In genomic region chr1:194746332-194747249, GRCm38 (mm10) we compare ENCODE assay signal across 9 mouse cellular contexts.
DNase-seq lines count a peak whose midpoint lies in the region; ATAC-seq and TF ChIP-seq lines count a peak whose summit lies in the region.
"Had no signal": no experiment of that assay in that cellular context is flagged by ENCODE, and none has a peak within 500 bp of the region (broad histone marks: within the 10 kb centered on the region; RNA-seq: fewer than 3 reads in every experiment).

No protein-coding gene starts in this region.

- DNase-seq in liver: peak; percentile 71
- no peak for DNase-seq in liver, embryonic 11.5 days (ENCODE audit: low spot score)
- peak; percentile 51 for DNase-seq in embryo, embryonic 10 days (ENCODE audit: low spot score)
- DNase-seq in heart, adult 8-10 months (ENCODE audit: low spot score): peak; percentile 83
- peak; percentile 49 for DNase-seq in kidney, adult 9 months
- peak; percentile 90 for DNase-seq in midbrain, postnatal 0 days (ENCODE audit: low spot score)

- H3K4me2 ChIP-seq in liver, embryonic 11.5 days: no peak overlapping the region
- H3K4me2 ChIP-seq in limb, embryonic 15.5 days: no peak overlapping the region
- H3K4me2 ChIP-seq in midbrain, postnatal 0 days (ENCODE audit: low read depth, low read length, poor library complexity, severe bottlenecking): no peak overlapping the region
- H3K4me2 ChIP-seq: heart, embryonic 13.5 days had no signal

- TF ChIP-seq CTCF in midbrain, postnatal 0 days (IDR thresholded peaks at IDR 0.05): no peak

- H3K4me3 ChIP-seq in liver, embryonic 11.5 days (ENCODE audit: low read depth, low read length): no peak overlapping the region
- no peak overlapping the region for H3K4me3 ChIP-seq in limb, embryonic 15.5 days
- H3K4me3 ChIP-seq in midbrain, postnatal 0 days (ENCODE audit: low read depth, low read length): no peak overlapping the region
- H3K4me3 ChIP-seq: heart, embryonic 13.5 days had no signal

- no peaks in the 10 kb centered on the region for H3K27me3 ChIP-seq in liver, embryonic 11.5 days (replicated peaks; ENCODE audit: control insufficient read depth, insufficient read depth, low read length)
- no peaks in the 10 kb centered on the region for H3K27me3 ChIP-seq in limb, embryonic 15.5 days
- H3K27me3 ChIP-seq in midbrain, postnatal 0 days (ENCODE audit: insufficient read depth, low read length): no peaks in the 10 kb centered on the region
- H3K27me3 ChIP-seq: heart, embryonic 13.5 days had no signal

- no peak for ATAC-seq in liver, embryonic 11.5 days (replicated peaks; ENCODE audit: low FRiP score)
- peak; percentile 72; the same call in 1 of the 2 replicates for ATAC-seq in limb, embryonic 15.5 days (ENCODE audit: insufficient number of reproducible peaks, low FRiP score, low TSS enrichment, low read depth)
- ATAC-seq in midbrain, postnatal 0 days (ENCODE audit: low FRiP score): 0 out of 2 replicates have a peak, but pooled peaks have one; percentile 52
- no peak for ATAC-seq in erythroblast, adult 5-6 weeks (replicated peaks; ENCODE audit: low FRiP score, poor library complexity, severe bottlenecking)

- WGBS in liver, embryonic 11.5 days: 64% methylated on average over 6 of the region's 6 CpGs
- WGBS in limb, embryonic 15.5 days: 33% methylated on average over 6 of the region's 6 CpGs
- WGBS in midbrain, postnatal 0 days: 24% methylated on average over 6 of the region's 6 CpGs

- no peak overlapping the region for H3K9ac ChIP-seq in liver, embryonic 11.5 days (ENCODE audit: low read depth, low read length)
- H3K9ac ChIP-seq in limb, embryonic 15.5 days: no peak overlapping the region
- H3K9ac ChIP-seq in midbrain, postnatal 0 days (replicated peaks; ENCODE audit: low read length, poor library complexity, severe bottlenecking): no peak overlapping the region
- H3K9ac ChIP-seq: heart, embryonic 13.5 days had no signal

- H3K36me3 ChIP-seq in liver, embryonic 11.5 days (ENCODE audit: control insufficient read depth, insufficient read depth, low read length): no peaks in the 10 kb centered on the region
- no peaks in the 10 kb centered on the region for H3K36me3 ChIP-seq in limb, embryonic 15.5 days
- H3K36me3 ChIP-seq in midbrain, postnatal 0 days (ENCODE audit: insufficient read depth, low read length): 0 out of 2 replicates have a peak, but pooled peaks cover 3% of the 10 kb centered on the region

- H3K4me1 ChIP-seq in liver, embryonic 11.5 days (replicated peaks; ENCODE audit: control insufficient read depth, insufficient read depth, low read length): peaks cover 3% of the 10 kb centered on the region; the same call in 1 of the 2 replicates
- peaks cover 29% of the 10 kb centered on the region for H3K4me1 ChIP-seq in limb, embryonic 15.5 days
- no peaks in the 10 kb centered on the region for H3K4me1 ChIP-seq in midbrain, postnatal 0 days (ENCODE audit: insufficient read depth, low read length)

- no peaks in the 10 kb centered on the region for H3K9me3 ChIP-seq in liver, embryonic 11.5 days (ENCODE audit: control insufficient read depth, low read length)
- no peaks in the 10 kb centered on the region for H3K9me3 ChIP-seq in limb, embryonic 15.5 days
- no peaks in the 10 kb centered on the region for H3K9me3 ChIP-seq in midbrain, postnatal 0 days (ENCODE audit: low read length)
- H3K9me3 ChIP-seq: heart, embryonic 13.5 days had no signal

- H3K27ac ChIP-seq in liver, embryonic 11.5 days (ENCODE audit: low read depth, low read length): no peak overlapping the region
- H3K27ac ChIP-seq in limb, embryonic 15.5 days: peak overlapping the region; percentile 47
- H3K27ac ChIP-seq in midbrain, postnatal 0 days (ENCODE audit: low read depth, low read length): no peak overlapping the region
- H3K27ac ChIP-seq: heart, embryonic 13.5 days had no signal

Comparison
In these comparisons a context has a peak if more than half of its experiments do, and no peak if none do; other contexts are left out.
1. ATAC-seq: peak in limb, embryonic 15.5 days (single experiment) and midbrain, postnatal 0 days (single experiment); none in liver, embryonic 11.5 days (single experiment) and erythroblast, adult 5-6 weeks (single experiment).